Mouse (Mus musculus): ENCODE results near the gene Dnajc16. TPM values are rescaled to one million over a fixed set of nuclear protein-coding genes. Genes with fewer than 3 reads are reported as not detected.

Dnajc16 gene
- polyA plus RNA-seq, 2 experiments: 3.2 to 11.9 TPM

DNA sequence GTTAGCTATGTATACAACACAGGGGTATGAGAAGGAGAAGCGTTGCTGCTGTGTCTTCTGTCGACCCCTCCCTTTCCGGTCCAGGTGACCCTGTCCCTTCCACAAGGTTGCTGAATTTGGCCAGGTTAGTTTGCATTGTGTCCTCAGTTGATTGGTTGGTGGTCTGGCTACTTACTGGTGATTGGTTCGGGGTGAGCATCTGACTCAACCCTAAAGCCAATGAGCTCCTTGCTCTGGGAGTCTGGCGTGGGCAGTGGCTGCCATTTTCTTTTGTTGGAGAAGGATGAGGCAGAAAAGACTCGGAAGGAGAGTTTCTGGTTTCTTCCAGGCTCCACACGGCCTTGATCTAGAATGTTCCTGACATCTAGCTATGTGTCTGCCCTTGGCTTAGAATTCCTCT, 28.6 kb upstream of the Dnajc16 start:
- H3K27me3 ChIP-seq (ENCODE audit: control insufficient read depth, insufficient read depth, low read length): no peaks in the 10 kb centered on the region
- TF ChIP-seq POLR2A (IDR thresholded peaks at IDR 0.05; ENCODE audit: borderline replicate concordance, extremely low read depth, insufficient read depth, insufficient read length): no peak
- peaks cover 17% of the 10 kb centered on the region for H3K36me3 ChIP-seq (ENCODE audit: control insufficient read depth, insufficient read depth, low read length)
- no peaks in the 10 kb centered on the region for H3K4me1 ChIP-seq (ENCODE audit: control insufficient read depth, insufficient read depth, low read length)
- WGBS: 87% methylated on average over 7 of the region's 7 CpGs
- no peaks in the 10 kb centered on the region for H3K9me3 ChIP-seq (ENCODE audit: control insufficient read depth, low read length)
- ATAC-seq (ENCODE audit: low FRiP score, low read depth): no peak
- H3K4me2 ChIP-seq (replicated peaks; ENCODE audit: low read depth, low read length, severe bottlenecking): no peak overlapping the region
- no peak overlapping the region for H3K27ac ChIP-seq (replicated peaks; ENCODE audit: low read depth, low read length)
- H3K9ac ChIP-seq (ENCODE audit: low read depth, low read length, severe bottlenecking): no peak overlapping the region
- no peak overlapping the region for H3K4me3 ChIP-seq (replicated peaks; ENCODE audit: low read length)
- no peak for DNase-seq (ENCODE audit: low spot score)

DNA sequence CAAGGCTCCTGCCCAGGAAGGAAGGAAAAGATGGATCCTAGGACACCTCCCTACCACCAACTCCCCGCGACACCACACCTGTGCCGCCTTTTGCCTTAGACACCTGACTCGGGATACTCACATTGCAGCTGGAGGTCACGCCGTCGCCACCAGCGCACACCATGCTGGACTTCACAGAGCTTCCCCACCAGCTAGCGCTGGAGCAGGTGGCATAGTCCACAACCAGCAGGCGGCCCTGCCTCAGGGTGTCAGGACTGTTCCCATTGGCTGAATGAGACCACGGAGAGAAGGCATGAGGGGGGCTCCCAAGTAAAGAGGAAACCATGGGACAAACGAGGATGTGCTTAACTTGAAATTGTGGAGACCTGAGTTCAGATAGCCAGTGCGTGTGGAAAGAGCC, 28.1 kb upstream of the Dnajc16 start:
- H3K9ac ChIP-seq (ENCODE audit: low read depth, low read length, severe bottlenecking): no peak overlapping the region
- no peak for ATAC-seq (ENCODE audit: low FRiP score, low read depth)
- H3K27me3 ChIP-seq (ENCODE audit: control insufficient read depth, insufficient read depth, low read length): no peaks in the 10 kb centered on the region
- WGBS: 90% methylated on average over 13 of the region's 13 CpGs
- no peak for TF ChIP-seq POLR2A (IDR thresholded peaks at IDR 0.05; ENCODE audit: borderline replicate concordance, extremely low read depth, insufficient read depth, insufficient read length)
- no peak overlapping the region for H3K27ac ChIP-seq (replicated peaks; ENCODE audit: low read depth, low read length)
- H3K4me2 ChIP-seq (replicated peaks; ENCODE audit: low read depth, low read length, severe bottlenecking): no peak overlapping the region
- peaks cover 20% of the 10 kb centered on the region for H3K36me3 ChIP-seq (ENCODE audit: control insufficient read depth, insufficient read depth, low read length)
- H3K4me1 ChIP-seq (ENCODE audit: control insufficient read depth, insufficient read depth, low read length): no peaks in the 10 kb centered on the region
- no peaks in the 10 kb centered on the region for H3K9me3 ChIP-seq (ENCODE audit: control insufficient read depth, low read length)
- DNase-seq (ENCODE audit: low spot score): no peak
- H3K4me3 ChIP-seq (replicated peaks; ENCODE audit: low read length): no peak overlapping the region

DNA sequence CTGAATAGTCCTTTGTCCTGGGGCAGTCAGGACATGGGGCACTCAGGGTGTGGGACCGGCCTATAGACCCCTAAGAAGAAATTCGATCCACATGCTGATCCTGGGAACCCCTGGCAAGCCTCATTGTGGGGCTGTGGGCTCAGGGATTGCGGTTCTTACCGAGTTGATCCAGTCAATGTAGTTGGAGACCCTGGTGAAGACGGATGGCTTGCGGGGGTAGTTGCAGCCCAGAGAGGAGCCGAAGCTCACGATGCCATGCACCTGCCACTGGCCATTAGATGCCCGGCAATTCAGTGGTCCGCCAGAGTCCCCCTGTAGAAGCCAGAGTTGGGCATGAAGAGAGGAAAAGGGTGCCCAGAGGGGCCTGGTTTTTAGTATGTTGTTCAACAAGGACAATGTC, 27.0 kb upstream of the Dnajc16 start:
- H3K4me2 ChIP-seq (replicated peaks; ENCODE audit: low read depth, low read length, severe bottlenecking): no peak overlapping the region
- no peak for ATAC-seq (ENCODE audit: low FRiP score, low read depth)

DNA sequence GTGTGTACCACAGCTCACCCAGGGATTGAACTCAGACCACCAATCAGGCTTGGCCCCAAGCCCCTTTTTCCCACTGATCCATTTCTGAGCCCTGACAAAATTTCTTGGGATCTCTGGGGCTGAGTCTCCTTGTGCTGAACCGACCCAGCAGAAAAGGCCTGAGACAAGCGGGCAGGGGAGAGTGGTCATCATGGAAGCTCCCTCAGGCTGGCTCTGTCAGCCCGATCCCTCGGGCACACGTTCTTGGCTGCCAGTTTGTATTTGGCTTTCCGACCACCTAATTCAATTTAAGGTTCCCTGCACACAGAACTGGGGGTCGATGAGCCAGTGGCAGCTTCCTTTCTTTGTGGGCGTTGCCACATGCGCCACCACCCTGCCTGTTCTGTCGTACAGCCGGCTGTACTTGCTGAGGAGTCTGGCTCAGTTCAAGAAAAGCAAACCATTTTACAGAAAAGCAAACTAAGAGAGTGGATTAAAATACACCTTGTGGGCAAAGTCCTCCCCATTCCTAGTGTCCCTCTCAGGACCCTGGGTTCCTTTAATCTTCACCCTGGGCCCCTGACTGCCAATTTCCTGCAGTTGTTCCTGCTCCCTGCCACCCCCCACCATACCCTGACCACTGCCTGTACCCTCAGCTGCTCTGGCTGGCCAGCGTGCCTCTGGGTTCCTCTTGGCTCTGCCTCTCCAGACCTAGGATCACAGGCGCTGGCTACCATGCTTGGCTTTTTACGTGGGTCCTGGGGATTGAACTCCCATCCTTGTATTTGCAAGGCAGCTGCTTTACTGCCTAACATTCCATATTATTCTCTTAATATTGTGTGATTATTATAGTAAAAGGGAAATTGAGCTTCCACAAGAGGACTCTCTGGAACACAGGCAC, 26.3 kb upstream of the Dnajc16 start:
- Histone ChIP-seq H3K4me1 (ENCODE audit: control insufficient read depth, insufficient read depth, low read length) (no peaks in the 10 kb centered on the region), H3K27me3 (ENCODE audit: control insufficient read depth, insufficient read depth, low read length) (no peaks in the 10 kb centered on the region), H3K9me3 (ENCODE audit: control insufficient read depth, low read length) (no peaks in the 10 kb centered on the region), H3K27ac (replicated peaks; ENCODE audit: low read depth, low read length) (no peak overlapping the region), H3K9ac (ENCODE audit: low read depth, low read length, severe bottlenecking) (no peak overlapping the region), H3K4me2 (replicated peaks; ENCODE audit: low read depth, low read length, severe bottlenecking) (no peak overlapping the region), H3K4me3 (replicated peaks; ENCODE audit: low read length) (no peak overlapping the region), H3K36me3 (ENCODE audit: control insufficient read depth, insufficient read depth, low read length) (peaks cover 38% of the 10 kb centered on the region)
- no peak for TF ChIP-seq POLR2A (IDR thresholded peaks at IDR 0.05; ENCODE audit: borderline replicate concordance, extremely low read depth, insufficient read depth, insufficient read length)
- DNase-seq (ENCODE audit: low spot score) (no peak), ATAC-seq (ENCODE audit: low FRiP score, low read depth) (no peak)
- 72% methylated on average over 14 of the region's 14 CpGs for WGBS

More for the DNA sequence above, 27.0 kb upstream of the Dnajc16 start:
- Histone ChIP-seq H3K27ac (replicated peaks; ENCODE audit: low read depth, low read length) (no peak overlapping the region), H3K9ac (ENCODE audit: low read depth, low read length, severe bottlenecking) (no peak overlapping the region), H3K4me1 (ENCODE audit: control insufficient read depth, insufficient read depth, low read length) (no peaks in the 10 kb centered on the region), H3K9me3 (ENCODE audit: control insufficient read depth, low read length) (no peaks in the 10 kb centered on the region), H3K36me3 (ENCODE audit: control insufficient read depth, insufficient read depth, low read length) (peaks cover 31% of the 10 kb centered on the region), H3K4me3 (replicated peaks; ENCODE audit: low read length) (no peak overlapping the region), H3K27me3 (ENCODE audit: control insufficient read depth, insufficient read depth, low read length) (no peaks in the 10 kb centered on the region)
- TF ChIP-seq POLR2A (IDR thresholded peaks at IDR 0.05; ENCODE audit: borderline replicate concordance, extremely low read depth, insufficient read depth, insufficient read length): no peak
- 73% methylated on average over 10 of the region's 10 CpGs for WGBS
- DNase-seq (ENCODE audit: low spot score): no peak

DNA sequence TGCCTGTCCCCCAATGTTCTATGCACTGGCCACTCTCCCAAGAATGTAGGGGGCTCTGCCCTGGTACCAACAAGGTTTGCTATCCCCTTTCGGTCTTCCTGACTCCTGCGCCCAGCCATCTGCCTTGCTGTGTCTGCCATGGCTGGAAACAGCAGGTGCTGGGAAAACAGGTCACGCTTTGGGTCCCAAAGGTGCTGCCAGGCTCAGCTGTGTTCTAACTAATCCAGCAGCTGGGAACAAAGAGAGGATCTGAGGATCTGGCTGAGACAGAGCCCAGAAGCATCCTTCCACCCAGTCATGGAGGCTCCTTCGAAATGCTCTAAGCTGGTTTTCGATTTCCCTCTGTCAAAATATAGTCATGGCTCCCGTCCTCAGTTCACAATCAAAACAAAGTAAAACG, 25.5 kb upstream of the Dnajc16 start:
- ATAC-seq (ENCODE audit: low FRiP score, low read depth) (no peak), DNase-seq (ENCODE audit: low spot score) (no peak)
- Histone ChIP-seq H3K27me3 (ENCODE audit: control insufficient read depth, insufficient read depth, low read length) (no peaks in the 10 kb centered on the region), H3K4me2 (replicated peaks; ENCODE audit: low read depth, low read length, severe bottlenecking) (no peak overlapping the region), H3K9me3 (ENCODE audit: control insufficient read depth, low read length) (no peaks in the 10 kb centered on the region), H3K4me3 (replicated peaks; ENCODE audit: low read length) (no peak overlapping the region), H3K36me3 (ENCODE audit: control insufficient read depth, insufficient read depth, low read length) (peaks cover 45% of the 10 kb centered on the region), H3K9ac (ENCODE audit: low read depth, low read length, severe bottlenecking) (no peak overlapping the region), H3K27ac (replicated peaks; ENCODE audit: low read depth, low read length) (no peak overlapping the region), H3K4me1 (ENCODE audit: control insufficient read depth, insufficient read depth, low read length) (no peaks in the 10 kb centered on the region)
- no peak for TF ChIP-seq POLR2A (IDR thresholded peaks at IDR 0.05; ENCODE audit: borderline replicate concordance, extremely low read depth, insufficient read depth, insufficient read length)
- 85% methylated on average over 7 of the region's 7 CpGs for WGBS

Data from limb, embryonic 14.5 days (tissue).